28 mouse cellular contexts compared by ENCODE assay signal in the genomic region with DNA sequence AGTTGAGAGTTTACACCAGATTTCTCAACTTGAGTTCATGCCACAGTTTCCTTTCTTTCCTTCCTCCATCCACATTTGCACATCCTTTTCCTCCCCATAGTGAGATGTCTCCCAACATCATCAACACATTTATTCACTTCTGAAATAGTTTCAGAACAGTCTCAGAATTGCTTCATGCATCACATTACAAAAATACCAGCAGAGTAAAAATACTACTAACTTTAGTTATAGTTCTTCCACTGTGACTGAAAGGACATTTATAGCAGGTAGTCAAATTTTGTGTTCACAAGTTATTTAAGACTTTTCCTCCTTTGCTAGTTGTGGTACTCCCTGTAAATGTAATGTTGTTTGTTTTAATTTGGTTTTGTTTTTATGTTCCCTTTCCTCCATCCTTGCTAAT.
"Had no signal": no experiment of that assay in that cellular context is flagged by ENCODE, and none has a peak within 500 bp of the region (broad histone marks: within the 10 kb centered on the region; RNA-seq: fewer than 3 reads in every experiment).

No protein-coding gene starts in this region.

- H3K4me2 ChIP-seq: embryonic facial prominence, embryonic 12.5 days; embryonic facial prominence, embryonic 13.5 days; embryonic facial prominence, embryonic 15.5 days; forebrain, embryonic 12.5 days; forebrain, embryonic 13.5 days; forebrain, embryonic 15.5 days had no signal

- H3K9me3 ChIP-seq: embryonic facial prominence, embryonic 10.5 days; embryonic facial prominence, embryonic 12.5 days; embryonic facial prominence, embryonic 13.5 days; embryonic facial prominence, embryonic 15.5 days; forebrain, embryonic 10.5 days; forebrain, embryonic 12.5 days; forebrain, embryonic 13.5 days; forebrain, embryonic 15.5 days; heart, embryonic 10.5 days had no signal

- ATAC-seq: forebrain, embryonic 13.5 days; forebrain, embryonic 14.5 days; forebrain, embryonic 15.5 days; forebrain, embryonic 16.5 days; forebrain, postnatal 0 days had no signal

- H3K27me3 ChIP-seq: embryonic facial prominence, embryonic 12.5 days; embryonic facial prominence, embryonic 13.5 days; embryonic facial prominence, embryonic 15.5 days; forebrain, embryonic 13.5 days; forebrain, embryonic 15.5 days had no signal

- H3K27ac ChIP-seq: embryonic facial prominence, embryonic 10.5 days; embryonic facial prominence, embryonic 12.5 days; embryonic facial prominence, embryonic 13.5 days; embryonic facial prominence, embryonic 15.5 days; forebrain, embryonic 10.5 days; forebrain, embryonic 12.5 days; forebrain, embryonic 13.5 days; forebrain, embryonic 15.5 days; gastrocnemius, adult 2 months; heart, adult 2 months; heart, embryonic 10.5 days had no signal

- H3K4me1 ChIP-seq: embryonic facial prominence, embryonic 10.5 days; embryonic facial prominence, embryonic 12.5 days; embryonic facial prominence, embryonic 13.5 days; embryonic facial prominence, embryonic 15.5 days; forebrain, embryonic 10.5 days; forebrain, embryonic 12.5 days; forebrain, embryonic 13.5 days; forebrain, embryonic 15.5 days; heart, embryonic 10.5 days had no signal

- H3K4me3 ChIP-seq: embryonic facial prominence, embryonic 10.5 days; embryonic facial prominence, embryonic 12.5 days; embryonic facial prominence, embryonic 13.5 days; embryonic facial prominence, embryonic 15.5 days; erythroblast, embryonic 14.5 days; forebrain, embryonic 10.5 days; forebrain, embryonic 12.5 days; forebrain, embryonic 13.5 days; forebrain, embryonic 15.5 days; gastrocnemius, adult 2 months; heart, adult 2 months; heart, embryonic 10.5 days had no signal

- H3K36me3 ChIP-seq: embryonic facial prominence, embryonic 10.5 days; embryonic facial prominence, embryonic 12.5 days; embryonic facial prominence, embryonic 13.5 days; embryonic facial prominence, embryonic 15.5 days; forebrain, embryonic 10.5 days; forebrain, embryonic 12.5 days; forebrain, embryonic 15.5 days; heart, embryonic 10.5 days had no signal

- H3K9ac ChIP-seq: embryonic facial prominence, embryonic 12.5 days; embryonic facial prominence, embryonic 13.5 days; embryonic facial prominence, embryonic 15.5 days; forebrain, embryonic 12.5 days; forebrain, embryonic 13.5 days; forebrain, embryonic 15.5 days; forebrain, postnatal 0 days had no signal

- DNase-seq: cerebellum, adult 9-10 months; cerebellum, adult 9-11 months; cerebellum, postnatal 10 days; cerebellum, postnatal 14 days; cerebellum, postnatal 25 days; cerebellum, postnatal 36 days; embryo, embryonic 11 days; forebrain, postnatal 0 days; gastrocnemius, adult 2 months; gastrocnemius, postnatal 10 days; gastrocnemius, postnatal 14 days; gastrocnemius, postnatal 25 days; gastrocnemius, postnatal 36 days; heart, adult 11 months; heart, adult 18-20 months; heart, adult 2 months had no signal
